Comparison of ENCODE assay signal across 9 mouse cellular contexts in genomic region chr12:17733114-17733904, GRCm38 (mm10). TPM values are rescaled to one million over a fixed set of nuclear protein-coding genes. Genes with fewer than 3 reads are reported as not detected.
DNase-seq lines count a peak whose midpoint lies in the region; ATAC-seq and TF ChIP-seq lines count a peak whose summit lies in the region.
"Had no signal": no experiment of that assay in that cellular context is flagged by ENCODE, and none has a peak within 500 bp of the region (broad histone marks: within the 10 kb centered on the region; RNA-seq: fewer than 3 reads in every experiment).

No protein-coding gene starts in this region.

- no peak for TF ChIP-seq CTCF in forebrain, postnatal 0 days (IDR thresholded peaks at IDR 0.05; ENCODE audit: low read depth)
- TF ChIP-seq CTCF in embryonic fibroblast, embryonic 13.5 days (IDR thresholded peaks at IDR 0.05; ENCODE audit: borderline replicate concordance, insufficient read depth, low read length), result no peak
- no peak for TF ChIP-seq CTCF in hindbrain, postnatal 0 days (IDR thresholded peaks at IDR 0.05; ENCODE audit: low read depth)

- no peaks in the 10 kb centered on the region for H3K27me3 ChIP-seq in forebrain, embryonic 10.5 days (ENCODE audit: poor library complexity, severe bottlenecking)
- H3K27me3 ChIP-seq in forebrain, postnatal 0 days (ENCODE audit: insufficient read depth, low read length), result no peaks in the 10 kb centered on the region
- H3K27me3 ChIP-seq in lung, embryonic 16.5 days (ENCODE audit: control insufficient read depth, insufficient read depth, low read depth, low read length), result no peaks in the 10 kb centered on the region
- no peaks in the 10 kb centered on the region for H3K27me3 ChIP-seq in hindbrain, postnatal 0 days (ENCODE audit: insufficient read depth, low read length)
- no peaks in the 10 kb centered on the region for H3K27me3 ChIP-seq in midbrain, embryonic 14.5 days (ENCODE audit: control insufficient read depth, insufficient read depth, low read length)
- H3K27me3 ChIP-seq: megakaryocyte, embryonic 14.5 days had no signal

- WGBS in forebrain, embryonic 10.5 days, result 55% methylated on average over 6 of the region's 6 CpGs
- 56% methylated on average over 6 of the region's 6 CpGs for WGBS in forebrain, postnatal 0 days
- WGBS in lung, embryonic 16.5 days, result 22% methylated on average over 6 of the region's 6 CpGs
- 58% methylated on average over 6 of the region's 6 CpGs for WGBS in hindbrain, postnatal 0 days
- WGBS in midbrain, embryonic 14.5 days, result 70% methylated on average over 6 of the region's 6 CpGs

- no peak for ATAC-seq in forebrain, postnatal 0 days
- ATAC-seq in lung, embryonic 16.5 days (ENCODE audit: low read depth), result peak; percentile 84
- 0 out of 2 replicates have a peak, but pooled peaks have one; percentile 32 for ATAC-seq in megakaryocyte-erythroid progenitor cell, adult 5-6 weeks (replicated peaks; ENCODE audit: low FRiP score, low TSS enrichment, poor library complexity, severe bottlenecking)
- ATAC-seq in hindbrain, postnatal 0 days, result no peak; the same call in 1 of the 2 replicates
- ATAC-seq in midbrain, embryonic 14.5 days (ENCODE audit: low FRiP score, low TSS enrichment), result no peak

- peaks cover 40% of the 10 kb centered on the region for H3K4me1 ChIP-seq in forebrain, embryonic 10.5 days
- H3K4me1 ChIP-seq in forebrain, postnatal 0 days (ENCODE audit: insufficient read depth), result no peaks in the 10 kb centered on the region
- peaks cover 67% of the 10 kb centered on the region for H3K4me1 ChIP-seq in lung, embryonic 16.5 days (replicated peaks; ENCODE audit: control insufficient read depth, insufficient read depth, low read length)
- peaks cover 15% of the 10 kb centered on the region for H3K4me1 ChIP-seq in embryonic fibroblast, embryonic 13.5 days (ENCODE audit: control insufficient read depth, insufficient read depth, low read length)
- peaks cover 3% of the 10 kb centered on the region; the same call in 1 of the 2 replicates for H3K4me1 ChIP-seq in hindbrain, postnatal 0 days (ENCODE audit: insufficient read depth, low read length)
- H3K4me1 ChIP-seq in midbrain, embryonic 14.5 days (ENCODE audit: control insufficient read depth, insufficient read depth, low read length), result 0 out of 2 replicates have a peak, but pooled peaks cover 2% of the 10 kb centered on the region

- no peak for TF ChIP-seq POLR2A in embryonic fibroblast, embryonic 13.5 days (IDR thresholded peaks at IDR 0.05; ENCODE audit: low read depth, low read length)

- H3K4me3 ChIP-seq in forebrain, embryonic 10.5 days, result no peak overlapping the region
- H3K4me3 ChIP-seq in forebrain, postnatal 0 days (ENCODE audit: low read depth, low read length), result no peak overlapping the region
- H3K4me3 ChIP-seq in lung, embryonic 16.5 days (ENCODE audit: low read length), result no peak overlapping the region
- no peak overlapping the region for H3K4me3 ChIP-seq in embryonic fibroblast, embryonic 13.5 days (ENCODE audit: insufficient read depth, low read length)
- H3K4me3 ChIP-seq in hindbrain, postnatal 0 days (ENCODE audit: low read length), result no peak overlapping the region
- no peak overlapping the region for H3K4me3 ChIP-seq in midbrain, embryonic 14.5 days (replicated peaks; ENCODE audit: low read depth, low read length)
- H3K4me3 ChIP-seq: megakaryocyte, embryonic 14.5 days had no signal

- DNase-seq in forebrain, embryonic 10.5 days (ENCODE audit: extremely low spot score, low spot score), result no peak
- DNase-seq in forebrain, postnatal 0 days, result no peak
- no peak for DNase-seq in lung, postnatal 14 days
- no peak for DNase-seq in hindbrain, postnatal 0 days (ENCODE audit: low spot score)
- DNase-seq in midbrain, embryonic 14.5 days, result no peak

- H3K36me3 ChIP-seq in forebrain, embryonic 10.5 days (replicated peaks), result no peaks in the 10 kb centered on the region; the same call in 1 of the 2 replicates
- no peaks in the 10 kb centered on the region for H3K36me3 ChIP-seq in forebrain, postnatal 0 days (ENCODE audit: insufficient read depth)
- H3K36me3 ChIP-seq in lung, embryonic 16.5 days (ENCODE audit: control insufficient read depth, insufficient read depth, low read length), result no peaks in the 10 kb centered on the region
- H3K36me3 ChIP-seq in hindbrain, postnatal 0 days (ENCODE audit: insufficient read depth, low read length), result no peaks in the 10 kb centered on the region
- no peaks in the 10 kb centered on the region for H3K36me3 ChIP-seq in midbrain, embryonic 14.5 days (ENCODE audit: control insufficient read depth, insufficient read depth, low read length)

- H3K27ac ChIP-seq in forebrain, embryonic 10.5 days, result peak overlapping the region; percentile 51
- H3K27ac ChIP-seq in forebrain, postnatal 0 days (ENCODE audit: low read depth, low read length), result no peak overlapping the region
- H3K27ac ChIP-seq in lung, embryonic 16.5 days (ENCODE audit: low read length), result peak overlapping the region; percentile 94
- H3K27ac ChIP-seq in embryonic fibroblast, embryonic 13.5 days (ENCODE audit: insufficient read depth, low read length), result 0 out of 2 replicates have a peak overlapping the region, but pooled peaks have one; percentile 12
- H3K27ac ChIP-seq in hindbrain, postnatal 0 days, result no peak overlapping the region
- no peak overlapping the region for H3K27ac ChIP-seq in midbrain, embryonic 14.5 days (replicated peaks; ENCODE audit: low read depth, low read length)

- no peak overlapping the region for H3K9ac ChIP-seq in forebrain, postnatal 0 days
- peak overlapping the region; percentile 27; the same call in 1 of the 2 replicates for H3K9ac ChIP-seq in lung, embryonic 16.5 days (ENCODE audit: low read length)
- H3K9ac ChIP-seq in hindbrain, postnatal 0 days (replicated peaks; ENCODE audit: low read length), result no peak overlapping the region
- H3K9ac ChIP-seq in midbrain, embryonic 14.5 days (replicated peaks; ENCODE audit: low read length), result no peak overlapping the region

- no peak overlapping the region for H3K4me2 ChIP-seq in forebrain, postnatal 0 days (ENCODE audit: low read depth)
- H3K4me2 ChIP-seq in lung, embryonic 16.5 days (ENCODE audit: low read depth, low read length), result peak overlapping the region; percentile 3; the same call in 1 of the 2 replicates
- no peak overlapping the region for H3K4me2 ChIP-seq in hindbrain, postnatal 0 days (ENCODE audit: low read depth, low read length)
- H3K4me2 ChIP-seq in midbrain, embryonic 14.5 days (ENCODE audit: low read length), result no peak overlapping the region

- no peaks in the 10 kb centered on the region for H3K9me3 ChIP-seq in forebrain, embryonic 10.5 days
- H3K9me3 ChIP-seq in forebrain, postnatal 0 days (ENCODE audit: low read length), result no peaks in the 10 kb centered on the region
- H3K9me3 ChIP-seq in lung, embryonic 16.5 days (ENCODE audit: control insufficient read depth, low read length), result no peaks in the 10 kb centered on the region
- no peaks in the 10 kb centered on the region for H3K9me3 ChIP-seq in hindbrain, postnatal 0 days (ENCODE audit: low read length)
- no peaks in the 10 kb centered on the region for H3K9me3 ChIP-seq in midbrain, embryonic 14.5 days (ENCODE audit: control insufficient read depth, low read length)

RNA-seq across cellular contexts. Expression of gene Hpcal1, which starts 42.7 kb away (rescaled TPM):
- polyA plus RNA-seq in forebrain, embryonic 10.5 days (2016; fragmentation: Nextera tagmentation; extraction: Ambion mirVana), result 36.7 and 36.8 TPM in 2 replicates
- total RNA-seq in forebrain, postnatal 0 days (2014; rRNA removed), result 27.7 and 46.9 TPM in 2 replicates
- polyA plus RNA-seq in forebrain, postnatal 0 days (2015; fragmentation: Nextera tagmentation; extraction: Ambion mirVana), result 47.1 and 76.7 TPM in 2 replicates
- 94.5 and 102 TPM in 2 replicates for polyA plus RNA-seq in lung, embryonic 16.5 days (2015; fragmentation: Nextera tagmentation; extraction: Ambion mirVana)
- polyA plus RNA-seq in embryonic fibroblast, embryonic 13.5 days (2011; ENCODE audit: insufficient read length, low read depth, missing spikeins), result 41.1 and 49.0 TPM in 2 replicates
- 4.3 and 13.0 TPM in 2 replicates for total RNA-seq in megakaryocyte-erythroid progenitor cell, adult 5-6 weeks (2014; fragmentation: Nextera tagmentation)
- 3.0 and 6.8 TPM in 2 replicates for total RNA-seq in megakaryocyte-erythroid progenitor cell, adult 5-6 weeks (2017)
- total RNA-seq in hindbrain, postnatal 0 days (2014; rRNA removed), result 93.9 and 95.2 TPM in 2 replicates
- 171 and 180 TPM in 2 replicates for polyA plus RNA-seq in hindbrain, postnatal 0 days (2015; fragmentation: Nextera tagmentation; extraction: Ambion mirVana)
- polyA plus RNA-seq in midbrain, embryonic 14.5 days (2014; fragmentation: Nextera tagmentation; extraction: Ambion mirVana), result 93.3 and 108 TPM in 2 replicates

Comparison
In these comparisons a context has a peak if more than half of its experiments do, and no peak if none do; other contexts are left out.
1. H3K27ac ChIP-seq: peak in forebrain, embryonic 10.5 days (single experiment), lung, embryonic 16.5 days (single experiment) and embryonic fibroblast, embryonic 13.5 days (single experiment); none in forebrain, postnatal 0 days (single experiment), hindbrain, postnatal 0 days (single experiment) and midbrain, embryonic 14.5 days (single experiment).
2. ATAC-seq: peak in lung, embryonic 16.5 days (single experiment) and megakaryocyte-erythroid progenitor cell, adult 5-6 weeks (single experiment); none in forebrain, postnatal 0 days (single experiment), hindbrain, postnatal 0 days (single experiment) and midbrain, embryonic 14.5 days (single experiment).